Mouse (Mus musculus): ENCODE data around the gene Utp11. TPM values are rescaled to one million over a fixed set of nuclear protein-coding genes. Genes with fewer than 3 reads are reported as not detected.

Utp11 gene
- total RNA-seq, 2 experiments from 2014 or later = 15.9 to 16.9 TPM

DNA sequence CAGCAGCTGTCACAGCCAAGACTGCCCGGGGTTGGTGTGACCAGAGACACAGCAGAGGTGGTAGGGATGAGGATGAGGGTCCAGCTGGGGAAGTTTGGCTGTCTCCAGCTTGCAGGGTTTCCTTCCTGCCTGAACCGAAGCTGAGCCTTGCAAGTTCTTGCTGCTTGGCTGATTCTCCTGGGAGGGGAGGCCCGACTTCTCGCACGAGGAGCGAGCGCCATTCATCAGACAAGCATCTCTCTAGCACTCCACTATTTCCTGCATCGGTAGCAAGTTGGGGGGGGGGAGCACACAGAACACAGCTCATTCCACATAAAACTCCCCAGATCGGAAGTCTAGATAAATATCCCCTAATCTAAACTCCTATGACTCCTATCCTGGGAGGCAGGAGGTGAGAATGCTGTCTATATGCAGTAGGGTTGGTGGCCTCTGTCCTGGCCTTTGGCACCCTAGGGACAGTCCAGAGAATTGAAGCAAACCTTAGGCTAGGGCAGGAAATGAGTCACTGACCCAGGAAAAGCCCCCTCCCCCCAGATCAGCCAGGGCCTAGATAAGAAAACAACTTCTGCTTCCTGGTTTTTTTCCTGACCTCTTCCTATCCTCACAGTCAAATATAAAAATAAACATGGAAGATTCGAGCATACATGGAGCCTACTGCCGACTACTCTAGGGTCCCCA is 11.5 kb upstream of the Utp11 start:
- DNase-seq = no peak

DNA sequence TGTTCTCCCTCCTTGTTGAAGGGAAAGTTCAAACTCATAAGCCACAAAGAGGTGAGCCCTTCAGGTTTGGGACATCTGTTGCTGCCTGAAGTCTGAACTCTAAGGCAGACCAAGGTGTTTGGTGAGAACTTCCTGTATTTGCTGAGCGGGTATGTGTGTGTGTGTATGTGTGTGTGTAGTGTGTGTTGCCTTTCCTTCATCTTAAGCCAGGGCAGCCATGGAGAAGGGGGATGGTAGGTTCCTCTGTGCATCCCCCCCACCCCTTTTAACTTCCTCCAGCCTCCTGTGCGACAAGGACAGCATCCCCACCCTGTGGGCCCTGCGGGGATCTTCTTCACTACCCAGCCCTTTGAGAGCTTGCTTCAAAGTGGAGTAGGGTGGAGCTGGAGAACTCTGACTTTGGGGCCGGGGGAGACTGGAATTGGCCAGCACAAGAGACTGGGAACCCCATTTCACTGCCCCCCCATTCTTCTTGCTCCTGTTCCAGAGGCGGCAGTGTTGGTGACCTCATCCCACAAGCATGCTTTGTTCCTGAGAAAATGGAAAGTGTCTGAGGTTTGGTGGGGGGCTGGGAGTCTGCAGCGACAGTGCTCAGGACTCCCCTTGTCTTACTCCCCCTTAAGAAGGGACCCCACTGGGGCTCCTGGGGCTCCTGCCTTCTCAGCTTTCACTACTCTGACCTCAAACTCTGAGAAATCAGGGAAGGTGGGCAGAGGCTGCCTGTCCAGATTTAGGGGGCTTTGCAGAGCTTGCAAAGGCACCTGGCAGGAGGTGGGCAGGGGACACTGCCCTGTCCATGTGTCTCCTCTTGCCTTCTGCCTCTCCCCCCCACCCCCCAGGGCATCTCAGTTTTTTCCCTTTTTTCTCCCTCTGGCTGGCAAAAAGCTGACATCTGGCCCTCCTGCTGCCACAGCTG is 10.7 kb upstream of the Utp11 start:
- DNase-seq = no peak

DNA sequence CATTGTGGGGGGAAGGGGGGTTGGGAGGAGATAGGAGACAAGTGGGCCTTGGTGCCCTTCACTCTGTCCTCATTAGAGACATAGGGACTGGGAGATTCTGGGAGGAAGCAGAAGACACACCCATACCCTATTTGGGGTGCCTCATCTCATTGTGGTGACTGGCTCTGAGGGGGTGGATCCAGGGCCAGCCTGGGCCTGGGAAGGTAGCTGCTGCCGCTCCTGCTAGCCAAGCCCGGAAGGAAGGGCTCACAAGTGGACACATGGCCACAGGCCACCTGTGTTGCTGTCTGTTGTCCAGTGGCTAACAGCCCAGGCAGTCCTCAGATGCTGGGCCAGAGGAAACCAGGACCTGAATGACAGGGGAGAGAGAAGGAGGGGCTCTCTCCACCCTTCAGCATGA is 10.0 kb upstream of the Utp11 start:
- DNase-seq = no peak

DNA sequence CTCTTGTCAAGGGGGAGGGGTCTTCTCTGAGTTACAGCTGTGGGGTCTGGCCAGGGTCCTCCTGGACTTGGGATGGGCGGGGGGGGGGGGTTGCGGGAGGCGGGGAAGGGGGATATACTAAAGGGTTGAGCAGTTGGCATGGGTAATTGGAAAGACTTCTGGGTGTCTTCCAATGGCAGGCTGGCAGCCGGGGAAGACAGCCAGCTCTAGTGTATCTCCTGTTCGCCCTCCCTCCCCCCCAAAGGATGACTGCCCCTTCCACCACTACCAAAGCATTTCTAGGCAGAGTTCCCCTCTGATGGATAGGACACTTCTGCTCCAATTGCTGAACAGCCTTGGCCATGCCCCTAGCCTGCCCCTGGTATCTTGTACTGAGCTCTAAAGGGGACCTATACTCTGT is 8.5 kb upstream of the Utp11 start:
- DNase-seq = no peak

DNA sequence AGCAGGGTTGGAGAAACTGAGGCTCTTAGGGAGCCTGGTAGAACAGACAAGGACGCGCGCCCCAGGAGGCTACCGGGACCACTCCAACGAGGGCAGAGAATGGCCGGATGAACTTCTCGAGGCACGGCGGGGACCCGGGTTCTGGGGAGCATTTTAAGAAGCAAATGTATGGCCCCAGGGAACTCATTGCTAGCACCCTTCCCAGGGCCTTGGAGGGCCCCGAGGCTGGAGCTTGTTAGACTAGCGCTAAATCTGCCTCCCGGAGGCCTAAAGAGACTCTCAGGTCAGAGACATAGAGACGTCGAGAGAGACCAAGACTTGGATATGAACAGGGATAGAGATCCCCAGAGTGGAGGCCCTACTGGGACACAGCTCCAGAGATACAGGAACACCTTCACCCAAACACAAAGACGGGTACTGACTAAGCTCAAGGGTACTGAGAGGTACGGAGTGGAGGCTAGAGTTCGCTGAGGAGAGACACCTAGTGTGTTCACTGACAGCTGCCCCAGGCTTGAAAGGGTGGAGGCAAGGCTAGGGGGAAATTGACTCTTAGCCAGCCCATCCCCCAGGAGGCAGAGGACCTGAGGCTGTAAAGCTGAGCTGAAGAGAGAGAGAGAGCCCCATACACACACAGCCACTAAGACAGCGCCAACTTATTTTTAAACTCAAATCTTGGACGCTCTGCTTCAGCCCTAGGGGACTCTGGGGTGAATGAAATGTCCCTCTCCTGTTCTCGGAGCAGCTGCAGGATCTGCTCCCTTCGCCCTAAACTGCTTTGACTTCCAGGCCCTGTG is 7.8 kb upstream of the Utp11 start:
- no peak for DNase-seq

DNA sequence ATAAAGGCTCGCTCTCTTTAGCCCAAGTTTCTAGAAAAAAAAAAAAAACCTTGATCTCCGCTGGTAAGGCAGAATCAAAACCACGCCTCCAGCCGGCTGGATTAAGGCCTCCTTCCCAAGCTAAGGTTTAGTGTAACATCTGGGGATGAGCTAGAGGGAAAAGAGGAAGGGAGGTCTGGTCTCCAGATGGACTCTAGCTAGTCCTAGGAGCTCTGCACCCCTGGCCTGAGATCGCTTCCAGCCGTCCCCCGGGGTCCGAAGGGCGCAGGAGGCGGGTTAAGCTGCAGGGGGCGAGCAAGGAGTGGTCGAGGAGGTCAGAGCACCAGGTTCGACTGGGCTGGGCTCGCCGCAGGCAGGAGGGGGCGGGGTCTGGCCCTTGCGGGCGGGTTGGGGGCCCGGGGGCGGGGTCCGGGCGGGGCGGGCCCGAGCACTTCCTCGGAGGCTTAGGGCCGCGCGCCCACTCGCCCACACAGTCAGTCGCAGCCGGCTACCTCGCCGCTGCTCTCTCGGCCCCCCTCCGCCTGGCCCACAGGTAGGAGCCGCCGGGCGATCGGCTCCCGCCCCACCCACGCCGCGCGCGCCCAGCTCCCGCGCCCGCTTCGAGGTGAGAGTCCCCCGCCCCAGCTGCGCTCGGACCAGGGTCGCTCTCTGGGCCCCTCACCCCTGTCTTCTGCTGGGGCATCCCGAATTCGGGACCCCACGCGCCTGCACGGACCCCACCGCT is 7.0 kb upstream of the Utp11 start, which contains the start of gene Fhl3:
TSS of gene Fhl3 (plus strand) at position 454 of the 724 bp plus-strand sequence.
- no peak for DNase-seq

DNA sequence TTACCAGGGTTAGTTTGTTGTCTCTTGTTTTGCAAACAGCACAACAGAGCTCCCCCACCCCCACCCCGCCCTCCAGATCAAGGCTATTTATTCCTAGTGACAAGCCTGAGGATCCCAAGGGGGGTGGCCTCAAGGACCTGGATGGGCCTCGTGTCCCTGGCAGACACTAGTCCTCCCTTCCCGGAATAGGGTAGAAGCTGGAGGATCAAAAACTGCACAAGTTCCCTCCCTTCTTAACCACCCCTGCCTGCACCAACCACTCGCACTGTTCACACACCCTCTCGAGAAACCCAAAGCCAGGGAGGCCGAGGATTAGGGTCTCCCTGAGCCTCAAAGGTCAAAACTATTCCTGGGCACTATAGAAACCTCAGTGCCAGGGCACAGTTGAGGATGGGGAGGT is 6.4 kb upstream of the Utp11 start:
- DNase-seq = no peak

DNA sequence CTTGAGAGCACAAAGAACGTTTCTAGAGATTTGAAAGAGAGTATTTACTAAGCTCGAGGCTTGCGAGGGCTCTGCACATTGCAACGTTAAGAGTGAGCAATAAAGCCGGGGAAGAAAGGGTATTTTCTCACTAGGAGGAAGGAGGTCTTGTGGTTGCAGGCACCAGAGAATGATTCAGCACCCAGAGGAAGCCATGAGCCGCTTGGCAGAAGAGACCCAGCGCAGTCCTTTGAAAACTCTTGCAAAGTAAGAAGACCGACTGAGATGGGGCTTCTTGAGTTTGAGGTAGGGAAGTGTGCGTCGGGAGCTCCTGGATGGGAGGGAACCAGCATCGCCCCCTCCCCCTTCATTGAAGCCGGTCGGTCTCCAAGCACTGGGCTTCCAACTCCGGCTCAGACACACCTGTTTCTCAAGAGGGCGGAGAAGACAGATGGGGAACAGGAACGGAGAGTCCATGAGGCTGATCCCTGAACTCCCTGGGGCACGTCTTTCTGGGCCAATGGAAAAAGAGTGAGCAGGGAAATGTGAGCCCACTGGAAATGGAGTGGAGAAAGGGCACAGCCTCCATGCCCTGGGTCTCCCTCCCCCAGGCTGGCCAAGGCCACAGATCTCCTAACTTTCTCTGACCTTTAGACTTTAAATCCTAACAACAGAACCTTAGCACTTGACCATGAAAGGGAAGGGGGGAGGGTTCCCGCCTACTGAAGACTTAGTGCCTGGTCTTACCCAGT is 2.6 kb upstream of the Utp11 start:
- no peak for DNase-seq

DNA sequence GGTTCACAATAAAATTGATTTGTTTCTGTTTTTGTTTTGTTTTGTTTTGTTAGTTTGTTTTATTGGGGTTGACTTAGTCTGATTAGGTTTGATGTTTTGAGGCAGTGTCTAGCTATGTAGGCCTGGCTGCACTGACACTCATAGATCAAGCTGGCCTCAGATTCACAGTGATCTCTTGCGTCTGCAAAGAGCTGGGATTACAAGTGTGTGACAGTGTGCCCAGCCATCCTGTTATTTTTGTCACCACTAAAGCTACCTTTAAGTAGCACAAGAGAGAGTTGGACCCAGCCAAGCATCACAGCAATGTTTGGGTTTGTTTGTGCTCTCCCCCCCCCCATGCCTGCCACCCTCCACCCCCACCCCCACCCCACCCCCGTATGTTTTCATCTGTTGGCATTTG is 1.2 kb upstream of the Utp11 start:
- no peak for DNase-seq

DNA sequence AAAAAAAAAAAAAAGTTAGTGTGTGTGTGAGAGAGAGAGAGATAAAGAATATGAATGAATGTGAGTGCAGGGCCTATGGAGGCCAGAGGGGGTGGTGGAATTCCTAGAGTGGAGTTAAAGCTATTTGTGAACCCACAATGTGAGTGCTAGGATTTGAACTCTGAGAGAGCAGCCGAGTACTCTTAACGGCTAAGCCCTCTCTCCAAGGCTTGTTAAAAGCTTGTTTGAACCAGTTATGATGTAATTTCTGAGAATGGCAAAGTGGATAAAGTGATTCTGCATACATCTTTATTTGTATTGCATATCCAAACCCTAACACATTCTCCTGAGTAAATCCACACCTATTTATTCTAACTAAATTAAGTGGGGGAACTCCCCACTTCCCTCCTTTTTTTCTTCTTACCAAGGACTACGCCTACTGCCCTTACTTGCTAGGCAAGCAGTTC is 961 bp downstream of the Utp11 start:
- no peak for DNase-seq

DNA sequence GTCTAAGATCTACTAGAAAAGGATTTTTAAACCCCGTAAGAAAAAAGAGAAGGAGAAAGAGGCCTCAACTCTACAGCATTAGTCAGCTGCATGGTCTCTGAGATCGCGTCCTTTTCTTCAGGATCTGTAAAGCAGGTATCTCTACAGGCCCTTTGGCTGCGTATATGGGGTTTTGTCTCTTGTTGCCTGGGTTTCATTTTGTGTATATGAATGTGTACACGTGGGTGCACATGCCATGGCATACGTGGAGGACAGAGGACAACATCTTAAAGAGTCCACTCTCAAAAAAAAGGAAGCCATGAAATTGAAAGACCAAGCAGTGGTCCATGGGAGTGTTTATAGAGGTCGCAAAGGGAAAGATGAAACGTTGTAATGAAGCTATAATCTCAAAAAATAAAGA is 1.9 kb downstream of the Utp11 start:
- no peak for DNase-seq

DNA sequence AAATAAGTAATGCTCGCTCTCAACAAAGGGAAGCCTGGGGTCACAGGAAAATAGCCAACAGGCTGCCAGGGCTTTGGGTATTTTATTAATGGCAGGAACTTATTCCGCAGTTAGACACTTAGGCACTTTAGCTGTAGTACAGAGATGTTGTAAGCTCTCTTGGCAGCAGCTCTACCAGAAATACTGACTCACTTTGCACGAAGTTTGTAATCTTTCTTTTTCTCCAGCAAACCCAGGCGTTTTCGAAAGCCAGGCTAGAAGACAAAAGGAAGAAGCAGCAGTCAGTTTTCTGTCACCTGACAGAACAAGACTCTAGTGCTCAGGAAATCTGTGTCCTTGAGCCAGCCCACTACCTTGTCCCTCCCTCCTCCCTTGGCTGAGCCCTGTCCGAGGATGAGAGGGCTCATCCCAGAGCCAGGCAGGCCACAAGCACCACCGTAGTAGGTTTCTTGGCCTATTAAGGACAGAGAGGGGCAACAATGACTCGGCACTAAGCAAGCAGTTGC is 7.5 kb downstream of the Utp11 start:
- no peak for DNase-seq

DNA sequence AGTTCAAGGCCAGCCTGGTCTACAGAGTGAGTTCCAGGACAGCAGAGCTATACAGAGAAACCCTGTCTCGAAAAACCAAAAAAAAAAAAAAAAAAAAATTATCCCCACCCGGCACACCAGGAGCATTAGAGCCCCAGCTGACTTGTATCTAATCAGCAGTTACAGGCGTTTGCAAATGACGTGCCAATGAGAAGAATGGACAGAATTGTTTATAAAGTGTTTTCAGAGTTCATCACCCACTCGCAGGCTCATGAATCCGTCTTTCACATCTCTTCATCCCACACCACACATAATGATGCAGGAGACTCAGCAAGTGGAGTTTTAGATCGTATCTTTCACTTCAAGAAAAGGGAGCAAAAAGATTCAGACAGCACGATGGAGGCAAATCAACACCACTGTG is 7.9 kb downstream of the Utp11 start:
- no peak for DNase-seq

DNA sequence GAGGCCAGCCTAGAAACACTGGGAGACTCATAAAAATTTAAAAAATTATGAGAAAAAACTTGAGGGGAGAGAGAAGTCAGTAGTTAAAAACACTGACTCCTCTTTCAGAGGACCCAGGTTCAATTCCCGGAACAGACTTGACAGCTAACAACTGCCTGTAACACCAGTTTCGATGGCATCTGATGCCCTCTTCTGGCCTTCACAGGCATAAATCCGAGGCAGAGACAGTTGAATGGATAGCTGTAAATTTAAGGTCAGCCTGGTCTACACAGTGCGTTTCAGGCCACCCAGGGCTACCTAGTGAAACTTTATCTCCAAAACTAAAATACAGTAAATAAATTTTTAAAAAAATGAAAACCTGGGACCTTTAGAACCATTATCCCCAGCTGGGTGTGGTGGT is 8.4 kb downstream of the Utp11 start:
- no peak for DNase-seq

DNA sequence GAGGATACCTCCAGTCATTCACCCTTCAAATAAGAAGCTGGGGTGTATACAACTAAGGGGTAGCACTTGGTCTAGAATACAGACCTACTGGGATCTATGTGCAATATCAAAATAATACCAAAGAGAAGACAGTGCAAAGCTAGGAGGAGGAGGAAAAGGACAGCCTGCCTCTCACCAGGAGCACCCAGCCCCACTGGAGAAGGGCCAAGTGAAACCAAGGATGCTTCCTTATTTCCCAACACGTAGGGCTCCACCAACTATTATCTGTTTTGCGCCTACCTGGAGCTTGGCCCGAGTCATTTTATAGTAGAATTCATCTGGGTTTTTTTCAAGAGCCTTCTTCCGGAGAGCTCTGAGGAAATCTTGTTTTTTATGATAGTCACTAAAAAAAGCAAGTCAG is 9.9 kb downstream of the Utp11 start:
- DNase-seq = no peak

DNA sequence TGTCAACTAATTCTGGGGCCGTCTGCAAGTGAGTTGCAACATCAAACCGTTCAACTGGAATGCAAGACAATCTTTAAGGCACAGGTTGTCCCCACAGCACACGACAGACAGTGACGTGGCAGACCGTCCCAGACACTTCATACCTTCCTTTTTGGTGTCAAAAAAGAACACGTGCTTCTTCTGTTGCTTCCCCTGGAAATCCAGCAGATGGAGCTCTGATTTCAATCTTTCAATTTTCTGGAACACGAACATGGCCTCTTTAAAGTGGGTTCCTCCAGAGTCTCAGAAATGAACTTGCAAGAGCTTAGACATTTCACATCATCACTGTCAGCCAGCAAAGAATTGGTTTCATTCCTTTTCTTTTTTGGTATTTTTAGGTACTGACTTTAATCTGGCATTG is 11.1 kb downstream of the Utp11 start:
- no peak for DNase-seq

DNA sequence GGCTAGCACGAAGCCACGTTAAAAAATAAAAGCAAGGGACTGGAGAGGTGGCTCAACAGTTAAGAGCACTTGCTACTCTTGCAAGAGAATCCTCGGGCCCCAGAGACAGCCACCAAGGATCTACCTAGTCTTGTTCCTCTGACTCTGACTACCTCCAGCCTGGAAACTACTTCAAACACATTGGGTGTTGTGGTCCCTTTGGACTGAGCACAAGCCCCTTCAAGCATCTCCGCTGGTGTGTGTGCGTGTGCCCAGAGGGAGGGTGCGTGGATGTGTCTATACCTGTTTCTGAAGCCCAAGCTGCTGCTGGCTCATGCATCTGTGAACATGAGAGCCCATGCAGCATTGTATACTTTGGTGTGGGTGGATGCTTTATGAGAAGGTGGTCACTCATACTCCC is 17.4 kb downstream of the Utp11 start:
- DNase-seq = no peak

DNA sequence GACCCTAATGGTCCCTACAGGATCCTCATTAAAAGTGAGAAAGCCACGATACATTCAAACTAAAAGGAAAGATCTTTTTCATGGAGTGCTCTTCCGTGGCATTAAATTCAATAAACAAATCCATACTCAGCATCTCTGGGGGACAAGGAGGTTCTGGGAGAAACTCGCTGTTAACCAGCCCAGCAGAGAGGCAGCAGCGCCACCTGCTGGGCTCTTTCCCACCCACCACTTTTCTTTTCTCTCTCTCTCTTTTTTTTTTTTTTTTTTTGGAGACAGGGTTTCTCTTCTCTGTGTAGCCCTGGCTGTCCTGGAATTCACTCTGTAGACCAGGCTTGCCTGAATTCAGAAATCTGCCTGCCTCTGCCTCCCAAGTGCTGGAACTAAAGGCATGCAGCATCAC is 18.4 kb downstream of the Utp11 start:
- peak in 1 of 2 experiments; percentile 60 for DNase-seq

DNA sequence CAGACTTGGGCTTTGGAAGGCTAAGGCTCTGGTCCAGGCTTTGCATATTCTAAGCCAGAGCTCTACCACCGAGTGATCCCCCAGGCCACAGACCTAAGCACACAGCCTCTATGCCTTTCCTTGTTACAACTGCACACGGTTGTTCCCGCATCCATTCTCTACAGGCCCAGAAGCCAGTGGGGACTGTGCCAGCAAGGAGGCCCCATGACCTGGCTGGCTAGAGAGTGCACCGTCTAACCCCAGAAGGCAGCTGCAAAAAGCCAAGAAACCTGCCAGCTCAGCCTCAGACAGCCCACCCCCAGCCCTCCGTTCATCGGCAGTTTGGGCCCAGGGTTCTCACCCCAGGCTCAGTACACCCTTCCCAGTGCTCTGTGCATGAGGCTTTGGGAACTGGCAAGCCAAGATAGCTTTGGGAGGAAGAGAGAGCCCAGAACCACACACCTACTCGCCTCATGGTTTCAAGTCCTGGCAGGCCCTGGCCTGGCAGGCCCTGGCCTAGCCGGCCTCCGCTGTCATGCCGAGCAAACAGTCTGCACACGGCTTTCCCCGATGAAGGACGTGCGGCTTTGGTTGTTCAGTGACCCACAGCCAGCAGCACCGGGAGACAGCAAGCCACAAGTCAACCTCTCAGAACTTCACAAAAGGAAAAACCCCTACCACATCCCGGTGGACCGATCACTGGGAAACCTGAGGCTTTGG is 18.9 kb downstream of the Utp11 start:
- no peak for DNase-seq

Data from layer of hippocampus, postnatal 36 days (tissue).